Mouse (Mus musculus): ENCODE results near the gene Rhoh.

Rhoh gene

DNA sequence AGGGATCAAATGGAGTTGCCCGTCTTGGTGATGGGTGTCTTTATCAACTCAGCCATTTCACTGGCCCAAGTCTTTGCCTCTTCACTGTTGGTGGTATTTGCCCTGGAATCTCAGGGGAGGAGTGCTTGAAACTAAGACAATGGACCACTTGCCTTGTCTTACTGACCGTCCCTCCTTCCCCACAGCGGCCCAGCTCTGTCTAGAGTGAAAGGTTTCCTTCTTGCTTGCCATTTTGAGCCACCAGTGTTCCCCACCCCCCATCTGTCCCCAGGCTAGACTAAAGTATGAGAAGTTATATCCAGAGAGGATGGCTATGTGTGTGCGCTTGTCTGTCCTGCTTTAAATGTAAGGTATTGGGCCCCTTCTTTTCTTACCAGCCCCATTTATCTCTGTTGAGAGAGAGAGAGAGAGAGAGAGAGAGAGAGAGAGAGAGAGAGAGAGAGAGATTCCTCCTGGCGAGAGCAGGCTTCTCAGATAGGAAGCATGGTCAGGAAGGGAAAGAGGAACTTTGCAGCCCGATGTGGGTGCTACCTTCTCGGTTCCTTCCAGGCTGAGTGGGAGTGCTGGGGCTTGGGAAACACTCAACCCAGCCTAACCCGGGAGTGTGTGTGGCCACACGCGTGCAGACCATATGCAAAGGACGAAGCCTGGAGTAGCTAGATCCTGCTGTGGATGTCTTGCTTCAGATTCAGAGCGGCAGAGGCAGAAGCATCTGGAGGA, 572 bp upstream of the Rhoh start:
- DNase-seq (ENCODE audit: low spot score) = no peak

DNA sequence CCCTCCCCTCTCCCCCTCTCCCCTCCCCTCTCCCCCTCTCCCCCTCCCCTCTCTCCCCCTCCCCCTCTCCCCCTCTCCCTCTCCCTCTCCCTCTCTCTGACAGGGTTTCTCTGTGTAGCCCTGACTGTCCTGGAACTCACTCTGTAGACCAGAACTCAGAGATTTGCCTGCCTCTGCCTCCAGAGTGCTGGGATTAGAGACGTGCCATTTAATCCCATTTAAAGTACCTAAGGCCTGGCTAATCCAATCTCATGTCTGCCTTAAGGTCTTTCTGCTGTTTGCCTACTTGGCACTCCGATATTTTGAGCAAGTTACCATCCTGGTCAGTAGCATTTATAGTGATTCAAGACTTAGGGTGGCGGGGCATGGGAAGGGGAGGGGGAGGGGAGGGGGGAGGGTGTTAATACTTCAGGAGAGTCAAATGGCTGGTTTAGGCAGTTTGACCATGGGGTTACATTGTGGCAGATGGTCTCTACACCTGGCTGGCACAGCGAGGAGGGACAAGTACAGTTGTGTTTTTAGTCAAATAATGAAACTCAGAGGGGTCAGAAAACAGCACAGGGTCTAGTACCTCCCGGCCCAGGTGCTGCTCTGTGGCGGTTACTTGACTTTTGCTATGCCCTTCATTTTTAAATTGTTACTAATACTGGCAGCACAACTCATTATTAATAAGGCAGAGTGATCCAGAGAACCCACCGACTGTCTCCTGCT, 1.4 kb downstream of the Rhoh start:
- no peak for DNase-seq (ENCODE audit: low spot score)

GRCm38 (mm10) chr5:65863349-65863749, 2.3 kb downstream of the Rhoh start:
- peak; percentile 94 for DNase-seq (ENCODE audit: low spot score)

- no peak for DNase-seq (ENCODE audit: low spot score)
Measured at GRCm38 (mm10) chr5:65864486-65864885, 3.5 kb downstream of the Rhoh start.

- no peak for DNase-seq (ENCODE audit: low spot score)
Measured at GRCm38 (mm10) chr5:65864946-65865345, 3.9 kb downstream of the Rhoh start.

GRCm38 (mm10) chr5:65866591-65866990, 5.6 kb downstream of the Rhoh start:
- DNase-seq (ENCODE audit: low spot score) = no peak

- DNase-seq (ENCODE audit: low spot score) = peak; percentile 66
Measured at GRCm38 (mm10) chr5:65867380-65868116, 6.5 kb downstream of the Rhoh start.

DNA sequence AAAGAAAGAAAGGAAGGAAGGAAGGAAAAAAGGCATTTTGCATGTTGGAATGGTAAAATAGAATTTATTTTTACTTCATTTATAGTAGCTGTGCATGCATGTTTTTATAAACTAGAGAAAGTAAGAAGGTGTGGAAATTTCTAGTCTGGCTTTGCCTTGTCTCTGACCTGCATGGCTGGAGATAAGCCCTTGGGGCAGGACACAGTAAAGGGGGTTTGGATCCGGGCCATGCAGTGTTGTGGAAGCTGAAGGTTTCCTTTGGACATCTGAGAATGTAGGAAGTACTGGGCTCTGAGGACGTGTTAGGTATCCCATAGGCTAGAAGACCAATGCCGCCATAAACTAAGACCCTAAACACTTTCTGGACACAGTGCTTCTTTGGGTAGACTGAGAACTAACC, 7.4 kb downstream of the Rhoh start:
- no peak for DNase-seq (ENCODE audit: low spot score)

DNA sequence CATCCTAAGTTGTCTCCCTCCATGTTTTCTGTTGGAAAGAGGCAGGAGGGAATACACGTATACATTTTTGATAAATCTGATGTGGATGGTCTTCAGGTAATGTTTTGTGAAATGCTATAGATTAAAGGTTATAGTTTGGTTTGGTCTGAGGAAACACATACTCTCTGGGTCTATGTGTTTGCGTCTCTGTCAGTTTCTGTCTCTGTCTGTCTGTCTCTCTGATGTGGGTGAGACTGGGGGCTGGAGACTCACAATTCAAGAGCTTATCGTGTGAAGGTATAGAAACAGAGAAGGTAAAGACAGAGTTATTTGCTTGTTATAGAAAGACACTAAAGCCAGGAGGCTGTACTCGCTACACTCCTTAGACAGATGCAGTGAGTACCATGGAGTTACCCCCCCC, 8.6 kb downstream of the Rhoh start:
- DNase-seq (ENCODE audit: low spot score) = peak; percentile 43

- DNase-seq (ENCODE audit: low spot score) = peak; percentile 77
Measured at GRCm38 (mm10) chr5:65871276-65871875, 10.4 kb downstream of the Rhoh start.

DNA sequence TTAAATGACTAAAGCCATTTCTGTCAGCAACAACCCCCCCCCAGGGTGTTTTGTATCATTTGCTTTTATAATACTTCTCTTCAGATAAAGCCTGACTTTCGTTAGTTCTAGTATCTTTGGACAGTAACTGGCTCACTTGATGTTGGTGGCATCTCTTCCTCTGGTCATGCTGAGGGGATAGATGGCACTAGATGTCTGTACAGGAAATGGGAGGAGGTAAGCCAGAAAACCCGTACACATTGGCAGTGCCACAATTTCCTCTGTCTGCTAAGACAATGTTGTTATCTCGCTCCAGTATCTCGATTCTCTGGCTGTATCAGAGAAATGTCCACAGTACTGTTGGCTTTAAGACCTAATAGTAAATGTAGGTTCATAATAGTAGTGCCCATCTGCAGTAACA, 12.2 kb downstream of the Rhoh start:
- peak; percentile 46 for DNase-seq (ENCODE audit: low spot score)

DNA sequence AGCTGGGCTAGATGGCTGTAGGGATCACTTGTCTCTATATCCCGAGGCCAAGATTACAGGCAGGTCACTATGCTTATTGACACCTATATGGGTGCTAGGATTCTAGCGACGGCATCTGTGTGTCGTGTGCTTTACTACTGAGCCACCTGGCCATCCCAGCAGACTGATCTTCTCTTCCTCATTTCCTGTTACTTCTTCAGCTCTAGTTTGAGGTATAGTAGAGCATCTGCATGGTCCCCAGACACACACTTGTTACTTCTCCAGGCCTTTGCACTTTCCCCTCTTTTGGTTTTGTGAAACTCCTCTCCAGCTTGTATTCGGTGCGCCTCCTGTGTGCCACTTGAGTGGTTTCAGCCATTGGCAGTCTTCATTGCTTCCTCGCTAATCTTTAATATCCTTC, 14.3 kb downstream of the Rhoh start:
- no peak for DNase-seq (ENCODE audit: low spot score)

- no peak for DNase-seq (ENCODE audit: low spot score)
Measured at GRCm38 (mm10) chr5:65878367-65878766, 17.4 kb downstream of the Rhoh start.

GRCm38 (mm10) chr5:65881254-65881653, 20.2 kb downstream of the Rhoh start:
- no peak for DNase-seq (ENCODE audit: low spot score)

- DNase-seq (ENCODE audit: low spot score) = peak; percentile 42
Measured at GRCm38 (mm10) chr5:65882476-65883205, 21.6 kb downstream of the Rhoh start.

GRCm38 (mm10) chr5:65883355-65883754, 22.3 kb downstream of the Rhoh start:
- DNase-seq (ENCODE audit: low spot score) = no peak

DNA sequence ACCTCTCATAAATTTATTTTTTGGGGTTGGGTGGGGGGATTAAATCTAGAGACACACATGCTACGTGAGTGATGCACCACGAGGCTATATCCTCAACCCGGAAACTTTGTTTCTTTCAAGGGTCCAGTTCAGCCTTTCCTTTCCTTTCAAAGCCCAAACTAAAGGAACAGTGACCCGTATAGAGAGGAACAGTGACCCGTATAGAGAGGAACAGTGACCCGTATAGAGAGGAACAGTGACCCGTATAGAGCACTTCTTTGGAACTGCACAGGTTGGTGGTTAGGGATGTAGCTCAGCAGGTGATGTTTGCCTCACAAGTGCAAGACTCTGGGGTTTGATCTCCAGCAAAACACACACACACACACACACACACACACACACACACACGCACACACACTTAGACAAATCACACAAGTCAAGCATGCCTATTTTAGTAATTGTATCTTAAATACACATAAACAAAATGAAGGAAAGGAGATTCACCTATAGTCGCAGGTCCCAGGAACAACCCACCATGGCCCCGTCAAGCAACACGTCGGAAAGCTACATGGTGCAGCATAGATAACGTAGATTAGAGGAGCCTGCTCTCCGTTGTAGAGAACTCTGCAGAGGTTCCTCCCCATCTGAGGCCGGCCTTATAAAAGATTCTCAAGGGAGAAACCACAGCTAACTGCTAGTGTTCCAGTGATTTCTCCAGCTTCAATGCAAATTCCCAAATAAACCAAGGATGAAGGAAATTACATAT, 24.9 kb downstream of the Rhoh start:
- DNase-seq (ENCODE audit: low spot score) = no peak

- peak; percentile 49 for DNase-seq (ENCODE audit: low spot score)
Measured at GRCm38 (mm10) chr5:65888102-65888501, 27.1 kb downstream of the Rhoh start.

GRCm38 (mm10) chr5:65888998-65889397, 28.0 kb downstream of the Rhoh start:
- peak; percentile 38 for DNase-seq (ENCODE audit: low spot score)

DNA sequence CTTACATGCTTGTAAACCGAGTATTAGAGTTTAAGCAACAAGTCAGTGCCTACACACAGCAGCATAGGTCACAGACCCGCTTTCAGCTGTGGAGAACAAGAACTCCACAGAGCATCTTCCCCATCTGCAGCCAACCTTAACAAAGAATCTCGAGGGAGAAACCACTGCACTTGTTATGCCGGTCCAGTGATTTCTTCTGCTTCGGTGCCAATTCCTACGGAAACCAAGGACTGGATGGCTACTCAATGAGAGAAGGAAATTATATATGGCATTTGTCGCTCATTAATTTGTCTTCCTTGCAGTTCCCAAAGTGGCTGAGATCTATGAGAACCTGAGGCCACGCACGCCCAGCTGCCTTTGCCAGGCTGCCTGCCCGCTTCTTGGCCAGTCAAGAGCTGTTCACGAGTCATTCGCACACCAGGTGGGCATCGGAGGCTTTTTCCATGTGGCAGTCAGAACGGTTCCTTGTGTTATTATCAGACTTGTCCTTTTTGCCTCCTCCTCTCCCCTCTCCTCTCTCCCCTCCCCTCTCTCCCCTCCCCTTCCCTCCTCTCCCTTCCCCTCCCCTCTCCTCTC, 30.3 kb downstream of the Rhoh start:
- no peak for DNase-seq (ENCODE audit: low spot score)
